Mouse (Mus musculus) lung, embryonic 15.5 days (tissue): Measurements from ENCODE around the gene Chrm3. TPM values are rescaled to one million over a fixed set of nuclear protein-coding genes. Genes with fewer than 3 reads are reported as not detected.
"Not testable (repeated sequence)": the region's sequence is repeated elsewhere in the genome, so short reads cannot be mapped to it uniquely, and the experiment has no call there.

Source experiments
- ATAC-seq: fragments of 200-750 bp; cut with Nextera tagmentation; 2 replicates; pipeline ENCODE4 v1.8.0; 2017; ENCODE audit warnings: moderate number of reproducible peaks, borderline replicate concordance; ENCODE audit not compliant: low FRiP score, low TSS enrichment; ENCODE audit errors: extremely low read depth
- H3K27ac ChIP-seq: fragments of 300-500 bp; sonication (generic); 2 replicates; pipeline ENCODE4 v1.5.1; 2015; ENCODE audit warnings: moderate library complexity, mild to moderate bottlenecking, inconsistent platforms
- H3K27me3 ChIP-seq: fragments of 300-500 bp; sonication (generic); 2 replicates; pipeline ENCODE4 v1.6.1; 2015; ENCODE audit warnings: inconsistent platforms
- H3K36me3 ChIP-seq: fragments of 300-500 bp; sonication (generic); 2 replicates; pipeline ENCODE4 v1.6.1; 2015; ENCODE audit warnings: inconsistent platforms
- H3K4me1 ChIP-seq: fragments of 300-500 bp; sonication (generic); 2 replicates; pipeline ENCODE4 v1.6.1; 2015; ENCODE audit warnings: inconsistent platforms
- H3K4me2 ChIP-seq: fragments of 300-500 bp; sonication (generic); 2 replicates; pipeline ENCODE4 v1.6.1; 2015; ENCODE audit warnings: inconsistent platforms, mild to moderate bottlenecking, moderate library complexity
- H3K4me3 ChIP-seq: fragments of 300-500 bp; sonication (generic); 2 replicates; pipeline ENCODE4 v1.5.1; 2015; ENCODE audit warnings: mild to moderate bottlenecking, inconsistent platforms
- H3K9ac ChIP-seq: fragments of 300-500 bp; sonication (generic); 2 replicates; pipeline ENCODE4 v1.6.1; 2015; ENCODE audit warnings: inconsistent platforms
- H3K9me3 ChIP-seq: fragments of 300-500 bp; sonication (generic); 2 replicates; pipeline ENCODE4 v1.6.1; 2016; ENCODE audit warnings: inconsistent platforms
- WGBS: fragments of 180-500 bp; shearing (Covaris S2); methylation state at CpG from one replicate; pipeline ENCODE4 v1.1.7; 2015; 5-methylcytosine and 5-hydroxymethylcytosine counted together
- polyA plus RNA-seq: library from polyadenylated mRNA; unstranded; fragments of >200 nt; fragmentation: Nextera tagmentation; extraction: Ambion mirVana; gene quantifications from 2 replicates; pipeline ENCODE4 v1.2.1, GENCODE M21; 2015

Gene Chrm3
- polyA plus RNA-seq: 0.55 and 0.83 TPM in 2 replicates

DNA sequence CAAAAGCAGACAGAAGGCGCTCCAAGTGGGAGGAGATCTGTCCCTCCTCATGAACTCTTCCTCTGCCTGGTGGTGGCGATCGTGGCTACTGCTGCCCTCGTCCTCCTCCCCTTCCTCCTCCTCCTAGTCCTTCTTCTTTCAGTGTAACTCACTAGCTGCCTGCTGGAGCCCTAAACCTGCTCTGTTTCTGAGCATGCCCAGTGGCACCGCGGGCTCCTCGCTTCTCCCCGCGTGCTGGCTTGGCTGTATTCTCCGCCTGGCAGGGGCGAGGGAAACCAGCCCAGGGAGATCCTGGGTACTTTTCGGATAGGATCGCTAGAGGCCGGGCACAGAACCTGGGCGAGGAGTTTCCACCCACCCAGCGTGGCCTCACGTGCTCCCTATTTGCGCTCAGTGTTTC lies at the start of gene Chrm3:
TSS of gene Chrm3 (minus strand) at position 71 of the 400 bp plus-strand sequence.
- H3K9ac ChIP-seq: peak within 1 kb of the TSS; percentile 27
- no peaks in the 10 kb centered on the region for H3K9me3 ChIP-seq
- ATAC-seq: peak; percentile 82; the same call in 1 of the 2 replicates
- peak within 1 kb of the TSS; percentile 96 for H3K4me2 ChIP-seq
- peaks cover 36% of the 10 kb centered on the region for H3K27me3 ChIP-seq
- no peaks in the 10 kb centered on the region for H3K36me3 ChIP-seq
- H3K4me1 ChIP-seq: peaks cover 9% of the 10 kb centered on the region
- 1% methylated on average over 18 of the region's 18 CpGs for WGBS
- no peak within 1 kb of the TSS for H3K27ac ChIP-seq
- peak within 1 kb of the TSS; percentile 53 for H3K4me3 ChIP-seq

DNA sequence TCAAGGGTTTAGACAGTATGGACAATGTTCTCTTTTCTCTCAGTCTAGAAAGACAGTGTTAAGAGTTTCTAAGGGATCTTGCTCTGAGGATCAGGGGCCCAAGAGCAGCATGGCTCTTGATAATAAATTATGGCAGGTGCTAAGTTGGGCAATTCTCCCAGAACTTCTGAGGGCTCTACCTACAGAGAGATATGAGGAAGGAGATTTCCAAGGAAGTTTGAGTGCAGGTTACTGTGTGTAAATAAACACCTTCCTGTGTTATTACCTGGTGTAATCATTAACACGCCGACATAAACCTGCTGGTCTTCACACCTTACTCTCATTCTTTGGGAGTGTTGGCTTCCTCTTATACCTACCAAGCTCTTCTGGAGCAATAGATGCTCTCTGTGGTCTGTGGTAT lies 33.7 kb upstream of the Chrm3 start:
- WGBS: 81% methylated on average over 2 of the region's 2 CpGs
- ATAC-seq: no peak
- no peaks in the 10 kb centered on the region for H3K4me1 ChIP-seq

DNA sequence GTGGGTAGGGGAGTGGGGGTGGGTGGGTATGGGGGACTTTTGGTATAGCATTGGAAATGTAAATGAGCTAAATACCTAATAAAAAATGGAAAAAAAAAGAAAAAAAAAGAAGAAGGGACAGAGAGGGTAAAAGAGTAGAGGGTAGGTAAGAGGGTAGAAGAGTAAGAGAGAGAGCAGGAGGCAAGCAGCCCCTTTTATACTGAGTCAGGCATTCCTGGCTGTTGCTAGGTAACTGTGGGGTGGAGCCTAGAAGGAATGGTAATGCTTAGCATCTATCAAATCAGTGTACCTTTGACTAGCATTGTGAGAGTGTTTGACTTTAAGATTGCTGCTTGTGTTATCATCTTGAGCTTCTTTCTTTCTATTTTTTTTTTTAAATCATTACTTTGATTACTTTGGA lies 14.8 kb upstream of the Chrm3 start:
- not testable (repeated sequence) for H3K4me1 ChIP-seq, H3K27me3 ChIP-seq, H3K4me3 ChIP-seq, ATAC-seq, H3K36me3 ChIP-seq, H3K27ac ChIP-seq, H3K9me3 ChIP-seq, H3K9ac ChIP-seq, H3K4me2 ChIP-seq

More for the DNA sequence above, 33.7 kb upstream of the Chrm3 start:
- H3K27me3 ChIP-seq: no peaks in the 10 kb centered on the region
- H3K36me3 ChIP-seq: no peaks in the 10 kb centered on the region
- no peak overlapping the region for H3K27ac ChIP-seq
- no peak overlapping the region for H3K4me2 ChIP-seq
- H3K4me3 ChIP-seq: no peak overlapping the region
- no peaks in the 10 kb centered on the region for H3K9me3 ChIP-seq
- H3K9ac ChIP-seq: no peak overlapping the region

DNA sequence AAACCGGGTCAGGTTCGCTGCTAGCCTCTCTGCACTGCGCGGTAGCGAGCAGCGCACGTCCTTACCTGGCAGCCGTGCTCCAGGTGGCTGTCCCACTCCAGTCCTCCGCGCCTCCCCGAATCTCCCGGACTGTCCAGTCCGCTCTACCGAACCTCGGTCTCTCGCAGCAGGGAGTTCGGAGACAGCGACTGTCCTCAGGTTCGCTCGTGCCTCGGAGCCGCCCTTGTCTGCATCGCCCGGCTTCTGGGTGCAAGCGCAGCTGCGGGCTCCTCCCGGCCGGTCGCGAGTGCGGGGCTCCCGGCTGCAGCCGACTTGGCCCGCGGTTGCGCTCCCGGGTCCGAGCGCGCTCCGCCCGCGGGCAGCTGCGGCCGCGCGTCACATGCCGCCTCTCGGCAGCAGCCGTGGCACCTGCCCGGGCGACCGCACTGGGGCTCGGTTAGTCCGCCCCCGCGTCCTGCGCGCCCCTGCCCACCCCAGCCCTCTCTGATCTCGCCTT lies 400 bp downstream of the Chrm3 start:
- peak; percentile 52; the same call in 1 of the 2 replicates for ATAC-seq
- Histone ChIP-seq H3K9ac (peak overlapping the region; percentile 17), H3K27me3 (peaks cover 36% of the 10 kb centered on the region), H3K4me2 (peak overlapping the region; percentile 96), H3K9me3 (no peaks in the 10 kb centered on the region), H3K27ac (no peak overlapping the region), H3K36me3 (no peaks in the 10 kb centered on the region), H3K4me1 (peaks cover 9% of the 10 kb centered on the region), H3K4me3 (peak overlapping the region; percentile 53)
- under 1% methylated on average over 60 of the region's 60 CpGs for WGBS

DNA sequence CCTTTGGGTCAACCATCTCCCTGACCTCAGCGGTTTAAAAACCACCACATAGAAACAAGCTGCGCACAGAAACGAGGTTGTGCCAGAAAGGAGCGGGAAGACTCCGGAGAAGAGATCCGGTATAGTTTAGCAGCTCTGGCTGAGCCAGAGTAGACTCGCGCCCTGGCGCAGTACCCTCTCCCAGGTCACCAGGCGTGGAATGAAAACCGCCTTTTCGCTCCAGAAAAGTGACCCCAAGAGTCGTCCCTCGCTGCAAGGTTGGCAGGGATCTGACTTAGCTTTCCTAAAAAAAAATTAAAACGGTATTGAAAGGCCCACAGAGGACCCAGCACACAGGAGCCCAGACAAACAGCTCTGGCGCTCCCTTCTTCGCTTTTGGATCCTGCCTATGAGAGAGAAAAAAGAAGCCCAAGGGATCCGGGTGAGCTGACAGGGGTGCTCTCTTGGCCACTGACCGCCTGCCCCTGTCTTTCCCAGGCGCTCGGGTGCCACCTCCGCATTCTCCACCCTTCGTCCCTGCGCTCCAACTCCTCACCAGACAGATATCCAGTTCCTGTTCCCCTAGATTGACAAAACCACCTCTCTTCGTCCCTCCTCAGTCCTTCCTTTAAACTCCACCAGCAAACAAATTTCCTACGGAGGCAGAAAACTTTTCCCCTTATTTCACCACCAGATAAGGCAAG lies 990 bp downstream of the Chrm3 start:
- peaks cover 36% of the 10 kb centered on the region for H3K27me3 ChIP-seq
- H3K9me3 ChIP-seq: no peaks in the 10 kb centered on the region
- WGBS: 2% methylated on average over 26 of the region's 26 CpGs
- no peaks in the 10 kb centered on the region for H3K36me3 ChIP-seq
- peak overlapping the region; percentile 96 for H3K4me2 ChIP-seq
- H3K27ac ChIP-seq: no peak overlapping the region
- peak overlapping the region; percentile 53 for H3K4me3 ChIP-seq
- peak overlapping the region; percentile 27; the same call in 1 of the 2 replicates for H3K9ac ChIP-seq
- peaks cover 9% of the 10 kb centered on the region for H3K4me1 ChIP-seq
- ATAC-seq: no peak

DNA sequence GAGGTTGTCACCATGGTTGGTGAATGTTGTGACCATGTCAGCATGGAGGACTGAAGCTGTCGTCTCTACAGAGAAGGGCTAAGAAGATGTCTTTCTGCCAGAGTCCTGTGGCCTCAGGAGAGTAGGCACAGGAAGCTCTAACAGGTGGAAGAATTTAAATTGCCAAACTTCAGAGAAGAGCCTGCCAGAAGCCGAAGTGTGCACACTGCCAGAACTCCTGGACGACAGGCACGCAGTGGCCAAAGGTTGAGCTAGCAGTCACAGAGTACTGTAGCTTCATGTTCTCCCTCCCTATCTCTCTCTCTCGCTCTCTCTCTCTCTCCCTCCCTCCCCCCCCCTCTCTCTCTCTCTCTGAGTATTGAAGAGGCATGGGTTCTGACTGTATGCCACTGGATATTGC lies 4.9 kb downstream of the Chrm3 start:
- H3K4me3 ChIP-seq: no peak overlapping the region
- no peaks in the 10 kb centered on the region for H3K9me3 ChIP-seq
- no peak overlapping the region for H3K9ac ChIP-seq
- H3K36me3 ChIP-seq: no peaks in the 10 kb centered on the region
- WGBS: 75% methylated on average over 5 of the region's 5 CpGs
- no peak overlapping the region for H3K27ac ChIP-seq
- peaks cover 4% of the 10 kb centered on the region; the same call in 1 of the 2 replicates for H3K4me1 ChIP-seq
- H3K27me3 ChIP-seq: peaks cover 26% of the 10 kb centered on the region
- ATAC-seq: no peak
- no peak overlapping the region for H3K4me2 ChIP-seq

DNA sequence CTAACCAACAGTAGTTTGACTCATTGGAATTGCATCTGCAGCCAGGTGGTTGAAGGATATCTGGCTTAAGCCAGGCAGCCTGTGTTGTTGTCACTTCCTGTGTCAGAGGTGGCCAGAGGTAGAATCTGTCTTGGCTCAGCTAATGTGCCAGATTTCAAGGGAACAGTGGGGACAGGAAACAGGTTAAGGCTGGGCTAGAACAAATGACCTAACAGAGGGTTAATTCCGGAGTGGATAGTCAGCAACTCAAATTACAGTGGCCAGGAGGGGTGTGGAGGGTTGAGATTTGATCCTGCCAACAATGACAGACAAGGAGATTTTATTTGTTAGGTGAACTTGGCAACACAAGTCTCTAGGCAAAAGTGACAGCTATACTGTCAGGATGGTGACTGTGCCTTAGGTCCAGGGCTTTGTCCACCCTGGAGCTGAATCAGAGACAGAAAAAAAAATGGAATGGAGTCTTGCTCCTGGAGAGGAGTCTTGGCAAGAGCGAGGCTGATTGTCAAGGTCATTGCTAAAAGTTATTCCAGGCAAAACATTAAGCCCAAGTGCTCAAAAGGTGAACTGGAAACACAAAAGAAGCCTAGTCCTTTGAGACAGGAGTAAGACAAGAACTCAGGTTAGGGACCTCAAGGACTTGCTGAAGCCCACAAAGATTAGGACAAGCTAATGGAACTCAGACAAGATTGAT lies 5.6 kb downstream of the Chrm3 start:
- H3K4me3 ChIP-seq: no peak overlapping the region
- no peaks in the 10 kb centered on the region for H3K36me3 ChIP-seq
- H3K9me3 ChIP-seq: no peaks in the 10 kb centered on the region
- H3K4me2 ChIP-seq: no peak overlapping the region
- H3K27me3 ChIP-seq: peaks cover 18% of the 10 kb centered on the region
- WGBS: 45% methylated on average over 2 of the region's 2 CpGs
- no peak overlapping the region for H3K9ac ChIP-seq
- H3K27ac ChIP-seq: no peak overlapping the region
- H3K4me1 ChIP-seq: 0 out of 2 replicates have a peak, but pooled peaks cover 3% of the 10 kb centered on the region
- no peak for ATAC-seq

DNA sequence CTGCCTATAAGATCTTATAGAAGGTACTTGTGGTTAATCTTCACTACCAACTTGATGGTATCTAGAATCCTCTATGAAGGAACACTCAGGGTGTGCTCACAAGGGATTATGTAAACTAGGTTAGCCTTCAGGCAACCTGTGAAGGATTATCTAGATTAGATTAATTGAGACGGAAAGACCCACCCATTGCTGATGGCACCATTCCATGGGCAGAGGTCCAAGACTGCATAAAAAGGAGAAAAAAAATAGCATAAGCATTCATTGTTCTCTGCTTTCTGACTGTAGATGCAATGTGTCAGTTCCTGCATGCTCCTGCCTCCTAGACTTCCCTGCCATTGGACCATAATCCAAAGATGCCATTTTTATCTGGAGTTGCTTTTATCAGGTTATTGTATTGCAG lies 8.5 kb downstream of the Chrm3 start:
- Histone ChIP-seq H3K4me3 (no peak overlapping the region), H3K4me2 (no peak overlapping the region), H3K9ac (no peak overlapping the region), H3K36me3 (no peaks in the 10 kb centered on the region), H3K9me3 (no peaks in the 10 kb centered on the region), H3K27ac (no peak overlapping the region), H3K4me1 (no peaks in the 10 kb centered on the region), H3K27me3 (no peaks in the 10 kb centered on the region)
- WGBS: 59% methylated on average over 1 of the region's 1 CpGs
- no peak for ATAC-seq

DNA sequence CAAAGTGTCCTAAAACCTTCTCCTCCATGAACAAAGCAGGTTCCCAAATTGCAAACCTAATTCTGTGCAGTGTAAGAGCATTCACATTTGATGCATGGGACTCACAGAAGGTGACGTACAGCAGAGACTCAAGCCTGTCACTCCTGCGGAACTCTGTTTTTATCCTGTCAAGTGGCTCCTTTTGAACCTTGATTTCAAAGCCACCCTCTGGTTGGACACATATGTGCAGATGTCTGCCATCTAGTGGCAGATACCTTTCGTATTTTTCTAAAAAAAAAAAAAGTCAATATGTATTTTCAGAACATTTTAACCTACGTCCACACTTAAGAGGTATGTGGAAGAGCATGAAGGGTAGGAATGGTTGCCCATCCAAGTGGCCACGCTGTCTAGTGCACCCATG lies 16.3 kb downstream of the Chrm3 start:
- Histone ChIP-seq H3K27me3 (no peaks in the 10 kb centered on the region), H3K4me1 (no peaks in the 10 kb centered on the region), H3K27ac (no peak overlapping the region), H3K9ac (no peak overlapping the region), H3K9me3 (no peaks in the 10 kb centered on the region), H3K4me3 (no peak overlapping the region), H3K4me2 (no peak overlapping the region), H3K36me3 (no peaks in the 10 kb centered on the region)
- no peak for ATAC-seq
- 58% methylated on average over 5 of the region's 5 CpGs for WGBS

DNA sequence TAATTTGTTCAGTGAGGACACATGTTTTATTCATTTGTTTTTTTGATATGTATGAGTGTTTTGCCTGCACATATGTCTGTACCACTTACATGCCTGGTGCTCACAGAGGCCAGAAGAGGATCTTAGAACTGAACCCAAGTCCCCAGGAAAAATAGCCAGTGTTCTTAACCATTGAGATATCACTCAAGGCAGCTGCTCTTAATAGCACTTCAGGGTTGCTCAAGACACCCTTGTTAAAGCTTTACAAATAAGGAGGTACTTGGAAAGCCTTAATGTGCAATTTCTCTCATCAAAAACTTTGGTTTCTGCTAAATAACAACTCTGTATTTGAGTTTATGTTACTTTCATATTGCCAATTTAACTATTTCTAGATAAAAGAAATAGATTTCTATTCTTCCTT lies 25.1 kb downstream of the Chrm3 start:
- H3K9ac ChIP-seq: no peak overlapping the region
- ATAC-seq: no peak
- H3K4me2 ChIP-seq: no peak overlapping the region
- no peaks in the 10 kb centered on the region for H3K36me3 ChIP-seq
- no peaks in the 10 kb centered on the region for H3K4me1 ChIP-seq
- no peaks in the 10 kb centered on the region for H3K9me3 ChIP-seq
- H3K4me3 ChIP-seq: no peak overlapping the region
- H3K27me3 ChIP-seq: no peaks in the 10 kb centered on the region
- H3K27ac ChIP-seq: no peak overlapping the region

DNA sequence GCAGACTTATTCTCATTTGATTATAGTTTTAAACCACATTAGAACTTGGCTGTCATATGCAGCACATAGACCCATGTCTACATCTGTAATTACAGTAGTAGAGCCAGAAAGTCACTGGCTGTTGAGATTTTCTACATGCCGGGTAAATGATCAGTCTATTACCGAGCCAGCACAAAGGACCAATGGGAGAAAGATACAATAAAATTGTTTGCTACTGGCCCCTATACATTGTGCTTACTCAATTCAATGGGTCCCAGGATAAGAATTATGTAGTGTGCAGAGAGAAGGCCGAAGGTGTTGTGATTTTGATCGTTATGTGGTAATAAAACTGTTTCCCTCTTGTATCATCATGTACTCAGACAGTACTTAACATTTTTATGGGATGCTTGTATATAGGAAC lies 27.9 kb downstream of the Chrm3 start:
- H3K4me1 ChIP-seq: no peaks in the 10 kb centered on the region
- 87% methylated on average over 4 of the region's 4 CpGs for WGBS
- ATAC-seq: no peak
- H3K36me3 ChIP-seq: no peaks in the 10 kb centered on the region
- no peak overlapping the region for H3K9ac ChIP-seq
- no peak overlapping the region for H3K4me2 ChIP-seq
- H3K27me3 ChIP-seq: no peaks in the 10 kb centered on the region
- H3K4me3 ChIP-seq: no peak overlapping the region
- H3K27ac ChIP-seq: no peak overlapping the region
- no peaks in the 10 kb centered on the region for H3K9me3 ChIP-seq

DNA sequence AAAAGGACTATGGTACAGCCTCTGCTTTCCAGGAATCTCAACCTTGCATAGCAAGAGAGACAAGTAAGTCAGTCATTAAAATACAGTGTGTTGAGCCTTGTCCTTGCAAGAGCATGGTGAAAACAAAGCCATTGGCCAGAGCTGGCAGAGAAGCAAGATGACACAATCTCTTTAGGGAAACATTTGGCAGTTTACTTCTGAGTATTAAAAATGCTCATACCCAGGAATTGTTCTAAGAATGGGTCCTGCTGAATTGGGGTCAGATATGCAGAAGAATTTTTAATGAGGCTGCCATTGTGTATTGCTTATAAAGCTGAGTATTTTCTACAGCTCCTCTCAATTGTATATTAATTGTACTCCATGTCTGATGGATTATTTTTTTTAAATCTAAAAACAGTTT lies 50.8 kb downstream of the Chrm3 start:
- no peaks in the 10 kb centered on the region for H3K9me3 ChIP-seq
- H3K27ac ChIP-seq: no peak overlapping the region
- no peak overlapping the region for H3K4me2 ChIP-seq
- H3K36me3 ChIP-seq: no peaks in the 10 kb centered on the region
- H3K9ac ChIP-seq: no peak overlapping the region
- H3K27me3 ChIP-seq: no peaks in the 10 kb centered on the region
- no peak for ATAC-seq
- H3K4me1 ChIP-seq: no peaks in the 10 kb centered on the region
- H3K4me3 ChIP-seq: no peak overlapping the region
